Mouse (Mus musculus): ENCODE measurements around the gene Clta.

- TF ChIP-seq CTCF (IDR thresholded peaks at IDR 0.05; ENCODE audit: insufficient read depth, low read depth, low read length) (no peak), POLR2A (IDR thresholded peaks at IDR 0.05; ENCODE audit: insufficient read depth, low read depth, low read length) (no peak)
Measured at GRCm38 (mm10) chr4:44003622-44004021, 630 bp upstream of the Clta start.
